In genomic region chr12:105963012-105963572, GRCm38 (mm10) we compare ENCODE assay signal across 8 mouse cellular contexts. TPM values are rescaled to one million over a fixed set of nuclear protein-coding genes. Genes with fewer than 3 reads are reported as not detected.
DNase-seq lines count a peak whose midpoint lies in the region; ATAC-seq lines count a peak whose summit lies in the region.

No protein-coding gene starts in this region.

- no peak for ATAC-seq in forebrain, embryonic 16.5 days
- peak; percentile 58 for ATAC-seq in kidney, embryonic 16.5 days (ENCODE audit: low FRiP score, low TSS enrichment)

- WGBS in forebrain, embryonic 16.5 days = 4% methylated on average over 30 of the region's 30 CpGs
- WGBS in kidney, embryonic 16.5 days = 6% methylated on average over 30 of the region's 30 CpGs
- WGBS in macrophage (ENCODE audit: missing documents) = 6% methylated on average over 30 of the region's 30 CpGs

- no peaks in the 10 kb centered on the region for H3K79me2 ChIP-seq in macrophage (ENCODE audit: inconsistent target)

- peak; percentile 12 for DNase-seq in kidney, adult 9 months
- no peak for DNase-seq in kidney, adult 11 months
- DNase-seq in NIH3T3 (ENCODE audit: low read depth) = peak; percentile 29
- peak; percentile 18 for DNase-seq in testis, postnatal 14 days (ENCODE audit: low spot score)
- no peak for DNase-seq in retina, embryonic 14.5 days (ENCODE audit: low spot score)

- H3K27ac ChIP-seq in forebrain, embryonic 16.5 days (ENCODE audit: low read length) = peak overlapping the region; percentile 10
- H3K27ac ChIP-seq in kidney, embryonic 16.5 days (ENCODE audit: low read length) = no peak overlapping the region
- peak overlapping the region; percentile 12; the same call in 1 of the 2 replicates for H3K27ac ChIP-seq in macrophage

- H3K36me3 ChIP-seq in forebrain, embryonic 16.5 days (ENCODE audit: control insufficient read depth, insufficient read depth) = no peaks in the 10 kb centered on the region
- H3K36me3 ChIP-seq in kidney, embryonic 16.5 days (ENCODE audit: insufficient read depth, low read length) = no peaks in the 10 kb centered on the region
- no peaks in the 10 kb centered on the region for H3K36me3 ChIP-seq in macrophage (ENCODE audit: inconsistent target)

- peak overlapping the region; percentile 94 for H3K4me2 ChIP-seq in forebrain, embryonic 16.5 days (ENCODE audit: low read length)
- peak overlapping the region; percentile 97 for H3K4me2 ChIP-seq in kidney, embryonic 16.5 days (replicated peaks; ENCODE audit: low read depth, low read length)

- peak overlapping the region; percentile 47 for H3K4me3 ChIP-seq in forebrain, embryonic 16.5 days (replicated peaks; ENCODE audit: low read length)
- H3K4me3 ChIP-seq in kidney, embryonic 16.5 days (ENCODE audit: low read length) = peak overlapping the region; percentile 60
- peak overlapping the region; percentile 67 for H3K4me3 ChIP-seq in macrophage (ENCODE audit: inconsistent target)

- H3K27me3 ChIP-seq in forebrain, embryonic 16.5 days (replicated peaks; ENCODE audit: control insufficient read depth, insufficient read depth, low read length) = no peaks in the 10 kb centered on the region
- peaks cover 24% of the 10 kb centered on the region for H3K27me3 ChIP-seq in kidney, embryonic 16.5 days (ENCODE audit: insufficient read depth, low read length)

- no peaks in the 10 kb centered on the region for H3K9me3 ChIP-seq in forebrain, embryonic 16.5 days (ENCODE audit: control insufficient read depth, low read length)
- H3K9me3 ChIP-seq in kidney, embryonic 16.5 days (ENCODE audit: low read length) = no peaks in the 10 kb centered on the region

- H3K9ac ChIP-seq in forebrain, embryonic 16.5 days (replicated peaks; ENCODE audit: low read depth, low read length) = peak overlapping the region; percentile 65
- H3K9ac ChIP-seq in kidney, embryonic 16.5 days (replicated peaks; ENCODE audit: low read length) = peak overlapping the region; percentile 59

- H3K4me1 ChIP-seq in forebrain, embryonic 16.5 days (replicated peaks; ENCODE audit: control insufficient read depth, insufficient read depth, low read length) = peaks cover 60% of the 10 kb centered on the region
- H3K4me1 ChIP-seq in kidney, embryonic 16.5 days (ENCODE audit: insufficient read depth, low read length) = peaks cover 15% of the 10 kb centered on the region; the same call in 1 of the 2 replicates

RNA-seq across cellular contexts. Expression of gene Vrk1, which starts 46.9 kb away (rescaled TPM):
- polyA plus RNA-seq in forebrain, embryonic 16.5 days (2015; fragmentation: Nextera tagmentation; extraction: Ambion mirVana) = 68.3 and 80.2 TPM in 2 replicates
- 67.2 and 67.3 TPM in 2 replicates for polyA plus RNA-seq in kidney, embryonic 16.5 days (2015; fragmentation: Nextera tagmentation; extraction: Ambion mirVana)
- 10 to 100 TPM; 14.5 to 76.2 (median 42.4) TPM for total RNA-seq in macrophage (2018; cell fraction: chromatin; rRNA removed)
- total RNA-seq in macrophage (2018; cell fraction: cytosol; rRNA removed) = 10 to 100 TPM; 17.2 to 28.0 (median 21.3) TPM
- 10 to 100 TPM; 12.6 to 63.4 (median 31.5) TPM for total RNA-seq in macrophage (2018; cell fraction: nucleus; rRNA removed)
- polyA plus RNA-seq in macrophage (2018) = 20.2 to 25.7 TPM (median 22.1 TPM) in 3 replicates

Comparison
In these comparisons a context has a peak if more than half of its experiments do, and no peak if none do; other contexts are left out.
1. DNase-seq: peak in kidney, adult 9 months (single experiment), NIH3T3 (single experiment) and testis, postnatal 14 days (single experiment); none in kidney, adult 11 months (single experiment) and retina, embryonic 14.5 days (single experiment).
2. Peak in every context shown above with its lines, with median percentiles within 50 percentile points of each other: H3K4me3 ChIP-seq.